Mouse (Mus musculus) gastrocnemius, adult 8-10 months (tissue): Measurements from ENCODE around the gene Flnc. TPM values are rescaled to one million over a fixed set of nuclear protein-coding genes. Genes with fewer than 3 reads are reported as not detected.
"Not testable (repeated sequence)": the region's sequence is repeated elsewhere in the genome, so short reads cannot be mapped to it uniquely, and the experiment has no call there.

Experiments
- DNase-seq, 2 experiments: peaks; one replicate each; pipeline ENCODE4 v3.0.0; 2022; ENCODE audit warnings: low spot score in 2 of 2
- total RNA-seq, 4 experiments: library from RNA; stranded (reverse); gene quantifications; 2 replicates each; pipeline ENCODE4 v1.2.4; 2022

Flnc gene
- 100 to 1,000 TPM; 357 to 417 (median 381) TPM for total RNA-seq

GRCm38 (mm10) chr6:29433038-29433803, at the start of gene Flnc:
Gene Flnc, plus strand, starts transcription at chr6:29433256.
- DNase-seq = peak; percentile 60 to 64

- DNase-seq = no peak
Observed at GRCm38 (mm10) chr6:29388052-29388518, 45.0 kb upstream of the Flnc start, which contains the start of gene Opn1sw. Gene Opn1sw, minus strand, starts transcription at chr6:29388468.

- peak; percentile 95 to 96 for DNase-seq
Observed at GRCm38 (mm10) chr6:29388606-29389080, 44.4 kb upstream of the Flnc start.

GRCm38 (mm10) chr6:29389425-29389824, 43.6 kb upstream of the Flnc start:
- no peak for DNase-seq

GRCm38 (mm10) chr6:29390500-29390899, 42.6 kb upstream of the Flnc start:
- not testable (repeated sequence) for DNase-seq

- not testable (repeated sequence) for DNase-seq
Observed at GRCm38 (mm10) chr6:29391241-29391640, 41.8 kb upstream of the Flnc start.

- DNase-seq = no peak
Observed at GRCm38 (mm10) chr6:29391802-29392201, 41.3 kb upstream of the Flnc start.

- DNase-seq = no peak
Observed at GRCm38 (mm10) chr6:29394286-29394685, 38.8 kb upstream of the Flnc start.

- DNase-seq = peak; percentile 48 to 59
Observed at GRCm38 (mm10) chr6:29395910-29396713, 36.9 kb upstream of the Flnc start, which contains the start of gene Ccdc136. Gene Ccdc136, plus strand, starts transcription at chr6:29396309.

GRCm38 (mm10) chr6:29396714-29397540, 36.1 kb upstream of the Flnc start:
- no peak for DNase-seq

GRCm38 (mm10) chr6:29397575-29397974, 35.5 kb upstream of the Flnc start:
- DNase-seq = no peak

- no peak for DNase-seq
Observed at GRCm38 (mm10) chr6:29399851-29400250, 33.2 kb upstream of the Flnc start.

GRCm38 (mm10) chr6:29402693-29403342, 30.2 kb upstream of the Flnc start:
- DNase-seq = peak; percentile 35 to 60

- DNase-seq = no peak
Observed at GRCm38 (mm10) chr6:29406412-29406811, 26.6 kb upstream of the Flnc start.

GRCm38 (mm10) chr6:29415446-29415845, 17.6 kb upstream of the Flnc start:
- no peak for DNase-seq

GRCm38 (mm10) chr6:29420596-29420995, 12.5 kb upstream of the Flnc start:
- no peak for DNase-seq

- DNase-seq = no peak
Observed at GRCm38 (mm10) chr6:29425118-29425517, 7.9 kb upstream of the Flnc start.

GRCm38 (mm10) chr6:29426331-29426730, 6.7 kb upstream of the Flnc start:
- no peak for DNase-seq

GRCm38 (mm10) chr6:29428171-29428570, 4.9 kb upstream of the Flnc start:
- DNase-seq = no peak

- DNase-seq = peak; percentile 80 to 84
Observed at GRCm38 (mm10) chr6:29430681-29431420, 2.2 kb upstream of the Flnc start.
